Mouse (Mus musculus) midbrain, embryonic 11.5 days (tissue): ENCODE measurements around the gene Glrx. TPM values are rescaled to one million over a fixed set of nuclear protein-coding genes. Genes with fewer than 3 reads are reported as not detected.

Experiments
- ATAC-seq: fragments of 200-750 bp; cut with Nextera tagmentation; 2 replicates; pipeline ENCODE4 v1.8.0; 2017; ENCODE audit warnings: moderate TSS enrichment, moderate library complexity; ENCODE audit not compliant: low FRiP score
- DNase-seq: peaks from one replicate; pipeline ENCODE4 v3.0.0; 2015; ENCODE audit warnings: low spot score; ENCODE audit errors: missing footprints
- H3K27ac ChIP-seq: fragments of 300-500 bp; sonication (generic); 2 replicates; pipeline ENCODE4 v1.5.1; 2014; ENCODE audit warnings: low read depth, low read length
- H3K27me3 ChIP-seq: fragments of 300-500 bp; sonication (generic); 2 replicates; pipeline ENCODE4 v1.6.1; 2014; ENCODE audit warnings: mild to moderate bottlenecking, low read length, moderate library complexity, mixed read lengths; ENCODE audit not compliant: control insufficient read depth, insufficient read depth
- H3K36me3 ChIP-seq: fragments of 300-500 bp; sonication (generic); 2 replicates; pipeline ENCODE4 v1.6.1; 2014; ENCODE audit warnings: mild to moderate bottlenecking, low read length, moderate library complexity, mixed read lengths; ENCODE audit not compliant: control insufficient read depth, insufficient read depth
- H3K4me1 ChIP-seq: fragments of 300-500 bp; sonication (generic); 2 replicates; pipeline ENCODE4 v1.6.1; 2014; ENCODE audit warnings: low read length; ENCODE audit not compliant: control insufficient read depth, insufficient read depth
- H3K4me2 ChIP-seq: fragments of 300-500 bp; sonication (generic); 2 replicates; pipeline ENCODE4 v1.6.1; 2014; ENCODE audit warnings: mild to moderate bottlenecking, moderate library complexity
- H3K4me3 ChIP-seq: fragments of 300-500 bp; sonication (generic); 2 replicates; pipeline ENCODE4 v1.5.1; 2014; ENCODE audit warnings: low read depth, low read length
- H3K9ac ChIP-seq: fragments of 300-500 bp; sonication (generic); 2 replicates; pipeline ENCODE4 v1.6.1; 2014; ENCODE audit warnings: low read length
- H3K9me3 ChIP-seq: fragments of 300-500 bp; sonication (generic); 2 replicates; pipeline ENCODE4 v1.6.1; 2016; ENCODE audit warnings: low read length; ENCODE audit not compliant: control insufficient read depth
- WGBS: fragments of 180-500 bp; shearing (Covaris S2); extraction: QIAGEN DNeasy Blood & Tissue Kit; methylation state at CpG from one replicate; pipeline ENCODE4 v1.1.7; 2014; 5-methylcytosine and 5-hydroxymethylcytosine counted together
- polyA plus RNA-seq: library from polyadenylated mRNA; unstranded; fragments of >200 nt; fragmentation: Nextera tagmentation; extraction: Ambion mirVana; gene quantifications from 2 replicates; pipeline ENCODE4 v1.2.1, GENCODE M21; 2014

Gene Glrx
- polyA plus RNA-seq = 30.8 and 31.3 TPM in 2 replicates

GRCm38 (mm10) chr13:75839719-75840481 lies at the start of gene Glrx:
Glrx (plus strand) TSS chr13:75839868.
- Histone ChIP-seq H3K27me3 (no peaks in the 10 kb centered on the region), H3K27ac (no peak within 1 kb of the TSS), H3K36me3 (no peaks in the 10 kb centered on the region), H3K9me3 (no peaks in the 10 kb centered on the region), H3K4me1 (peaks cover 8% of the 10 kb centered on the region; the same call in 1 of the 2 replicates), H3K4me3 (peak within 1 kb of the TSS; percentile 46), H3K4me2 (peak within 1 kb of the TSS; percentile 67), H3K9ac (peak within 1 kb of the TSS; percentile 55)
- DNase-seq (peak; percentile 97), ATAC-seq (peak; percentile 86)
- WGBS = under 1% methylated on average over 12 of the region's 12 CpGs

GRCm38 (mm10) chr13:75790550-75791205 lies 49.0 kb upstream of the Glrx start:
- 89% methylated on average over 1 of the region's 1 CpGs for WGBS
- H3K36me3 ChIP-seq = no peaks in the 10 kb centered on the region
- no peak overlapping the region for H3K27ac ChIP-seq
- no peak overlapping the region for H3K4me2 ChIP-seq
- ATAC-seq (no peak), DNase-seq (no peak)
- no peaks in the 10 kb centered on the region for H3K27me3 ChIP-seq
- H3K9me3 ChIP-seq = no peaks in the 10 kb centered on the region
- H3K9ac ChIP-seq = no peak overlapping the region
- no peaks in the 10 kb centered on the region for H3K4me1 ChIP-seq
- H3K4me3 ChIP-seq = no peak overlapping the region

GRCm38 (mm10) chr13:75793863-75794629 lies 45.6 kb upstream of the Glrx start:
- Histone ChIP-seq H3K27me3 (no peaks in the 10 kb centered on the region), H3K36me3 (no peaks in the 10 kb centered on the region), H3K9ac (no peak overlapping the region), H3K4me2 (no peak overlapping the region), H3K9me3 (no peaks in the 10 kb centered on the region), H3K27ac (no peak overlapping the region), H3K4me1 (no peaks in the 10 kb centered on the region), H3K4me3 (no peak overlapping the region)
- DNase-seq = no peak
- WGBS = 65% methylated on average over 6 of the region's 6 CpGs
- ATAC-seq = no peak

- Histone ChIP-seq H3K9ac (no peak overlapping the region), H3K4me2 (peak overlapping the region; percentile 40), H3K27ac (no peak overlapping the region), H3K27me3 (no peaks in the 10 kb centered on the region), H3K9me3 (no peaks in the 10 kb centered on the region), H3K4me3 (no peak overlapping the region), H3K4me1 (no peaks in the 10 kb centered on the region), H3K36me3 (no peaks in the 10 kb centered on the region)
- ATAC-seq (peak; percentile 97), DNase-seq (peak; percentile 99)
- WGBS = 35% methylated on average over 18 of the region's 18 CpGs
These were observed 42.1 kb upstream of the Glrx start for GRCm38 (mm10) chr13:75797369-75798141.

GRCm38 (mm10) chr13:75798413-75799302 lies 41.0 kb upstream of the Glrx start:
- H3K4me3 ChIP-seq = no peak overlapping the region
- WGBS = 82% methylated on average over 7 of the region's 7 CpGs
- no peak overlapping the region for H3K9ac ChIP-seq
- H3K9me3 ChIP-seq = no peaks in the 10 kb centered on the region
- H3K27me3 ChIP-seq = no peaks in the 10 kb centered on the region
- no peaks in the 10 kb centered on the region for H3K4me1 ChIP-seq
- DNase-seq (no peak), ATAC-seq (no peak)
- H3K36me3 ChIP-seq = no peaks in the 10 kb centered on the region
- H3K4me2 ChIP-seq = no peak overlapping the region
- no peak overlapping the region for H3K27ac ChIP-seq

GRCm38 (mm10) chr13:75799421-75799820 lies 40.2 kb upstream of the Glrx start:
- DNase-seq (no peak), ATAC-seq (no peak)
- no peak overlapping the region for H3K9ac ChIP-seq
- no peaks in the 10 kb centered on the region for H3K27me3 ChIP-seq
- no peaks in the 10 kb centered on the region for H3K36me3 ChIP-seq
- H3K4me3 ChIP-seq = no peak overlapping the region
- H3K4me2 ChIP-seq = no peak overlapping the region
- H3K9me3 ChIP-seq = no peaks in the 10 kb centered on the region
- no peaks in the 10 kb centered on the region for H3K4me1 ChIP-seq
- 91% methylated on average over 3 of the region's 3 CpGs for WGBS
- H3K27ac ChIP-seq = no peak overlapping the region

DNA sequence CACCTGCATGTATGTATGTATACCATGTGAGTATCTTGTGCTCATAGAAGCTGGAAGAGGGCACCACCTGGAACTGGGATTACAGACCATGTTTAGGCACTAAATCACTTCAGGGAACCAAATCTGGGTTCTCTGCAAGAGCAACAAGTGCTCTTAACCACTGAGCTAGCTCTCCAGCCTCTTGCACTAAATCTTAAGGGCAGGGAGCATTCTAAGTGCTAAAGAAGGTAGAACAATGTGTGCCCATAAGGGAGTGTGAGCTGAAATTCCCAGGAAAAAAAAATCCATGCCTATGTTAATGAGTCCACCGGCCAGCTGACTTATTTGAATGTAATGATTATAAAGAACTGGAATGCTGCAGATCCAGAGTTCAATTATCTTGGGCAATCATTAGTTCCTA lies 31.7 kb upstream of the Glrx start:
- Histone ChIP-seq H3K4me3 (no peak overlapping the region), H3K9me3 (no peaks in the 10 kb centered on the region), H3K27ac (no peak overlapping the region), H3K36me3 (no peaks in the 10 kb centered on the region), H3K4me1 (no peaks in the 10 kb centered on the region), H3K4me2 (no peak overlapping the region), H3K9ac (no peak overlapping the region), H3K27me3 (no peaks in the 10 kb centered on the region)
- 91% methylated on average over 1 of the region's 1 CpGs for WGBS
- DNase-seq (no peak), ATAC-seq (no peak)

DNA sequence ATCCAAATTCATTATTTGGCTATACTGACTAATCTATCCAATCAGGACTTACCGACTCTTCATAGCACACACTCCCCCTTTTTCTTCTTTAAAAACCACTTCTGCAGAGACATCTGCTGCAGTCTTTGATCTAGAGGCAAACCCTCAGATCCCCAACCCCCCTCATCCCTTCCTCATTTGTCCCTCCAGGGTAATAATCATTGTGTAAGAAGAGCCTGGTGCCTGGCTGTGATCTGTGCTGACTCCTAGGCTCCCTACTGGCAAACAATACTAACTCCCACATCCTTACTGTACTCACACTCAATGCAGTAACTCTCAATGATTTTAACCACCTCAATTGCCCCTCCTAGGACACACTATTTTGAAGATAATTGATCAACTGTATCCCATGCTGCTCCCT lies 29.7 kb upstream of the Glrx start:
- no peak overlapping the region for H3K9ac ChIP-seq

More for the DNA sequence above, 29.7 kb upstream of the Glrx start:
- Histone ChIP-seq H3K4me2 (no peak overlapping the region), H3K27me3 (no peaks in the 10 kb centered on the region), H3K9me3 (no peaks in the 10 kb centered on the region), H3K4me3 (no peak overlapping the region), H3K4me1 (no peaks in the 10 kb centered on the region), H3K27ac (no peak overlapping the region), H3K36me3 (no peaks in the 10 kb centered on the region)
- ATAC-seq = no peak
- no peak for DNase-seq
- 90% methylated on average over 1 of the region's 1 CpGs for WGBS
